ENCODE assay signal across 1 mouse cellular context in genomic region chr16:38455511-38456418, GRCm38 (mm10).
A peak's percentile ranks its signal among the peaks of the same experiment; 100 is the strongest.
TF ChIP-seq lines count a peak whose summit lies in the region.

Gene Cd80, plus strand, starts transcription at chr16:38455561.

TF ChIP-seq in CH12.LX, 34 proteins besides CTCF, POLR2A, EP300 and RAD21 (continued from another document):
- TF ChIP-seq BHLHE40 (IDR thresholded peaks at IDR 0.05; ENCODE audit: low read depth, low read length): 0 out of 2 replicates have a peak, but pooled peaks have one; percentile 1
- TF ChIP-seq SMC3 (IDR thresholded peaks at IDR 0.05; ENCODE audit: low read depth, low read length): no peak; the same call in 1 of the 2 replicates
- TF ChIP-seq JUN (IDR thresholded peaks at IDR 0.05; ENCODE audit: insufficient read depth, low read depth, low read length): no peak
- 0 out of 2 replicates have a peak, but pooled peaks have one; percentile 45 for TF ChIP-seq JUND (conservative IDR thresholded peaks at IDR 0.05; ENCODE audit: low read depth, low read length)
- peak; percentile 65 for TF ChIP-seq MXI1 (IDR thresholded peaks at IDR 0.05; ENCODE audit: low read depth, low read length)
